Mouse (Mus musculus) heart, adult 9 months (tissue): ENCODE measurements at regions not wholly inside any gene's neighbourhood (a gene's known extent, or its start where the extent isn't known, plus 50 kb on each side); places are given as distances from the start of the nearest gene placed in this dataset.
A peak's percentile ranks its signal among the peaks of the same experiment; 100 is the strongest.

Experiments used
- DNase-seq, 2 experiments: peaks; one replicate each; pipeline ENCODE4 v3.0.0; 2022; ENCODE audit warnings: low spot score in 2 of 2

- peak; percentile 21 to 36 for DNase-seq
These were observed 1093.5 kb downstream of the Mrps31 start for GRCm38 (mm10) chr8:23504704-23505103.

- DNase-seq = no peak
These were observed 1094.1 kb downstream of the Mrps31 start for GRCm38 (mm10) chr8:23505216-23505615.

- DNase-seq = no peak
These were observed 1094.8 kb downstream of the Mrps31 start for GRCm38 (mm10) chr8:23505966-23506365.

- peak; percentile 23 to 34 for DNase-seq
These were observed 1096.5 kb downstream of the Mrps31 start for GRCm38 (mm10) chr8:23507661-23508060.

- no peak for DNase-seq
These were observed 1098.9 kb downstream of the Mrps31 start for GRCm38 (mm10) chr8:23510076-23510475.

DNA sequence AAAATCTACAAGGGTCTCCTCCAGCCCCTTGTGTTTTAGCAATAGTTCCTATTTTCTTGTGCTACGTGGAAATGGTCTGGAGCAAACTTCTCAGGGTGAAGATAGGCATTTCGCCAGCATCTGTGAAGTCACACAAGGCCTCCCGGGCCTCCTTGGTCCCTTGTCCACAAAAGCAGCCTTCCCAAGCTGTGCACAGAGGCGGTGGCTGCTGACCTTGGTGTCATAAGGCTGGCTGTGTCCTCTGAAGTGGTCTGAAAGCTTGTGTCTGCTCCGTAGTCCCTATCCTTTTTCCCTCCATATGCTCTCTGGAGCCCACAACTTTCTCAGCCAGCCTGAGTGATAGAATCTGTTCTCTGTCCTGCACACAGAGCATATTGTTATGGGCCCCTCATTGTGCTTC, 1099.4 kb downstream of the Mrps31 start:
- peak in 1 of 2 experiments; percentile 10 for DNase-seq

DNA sequence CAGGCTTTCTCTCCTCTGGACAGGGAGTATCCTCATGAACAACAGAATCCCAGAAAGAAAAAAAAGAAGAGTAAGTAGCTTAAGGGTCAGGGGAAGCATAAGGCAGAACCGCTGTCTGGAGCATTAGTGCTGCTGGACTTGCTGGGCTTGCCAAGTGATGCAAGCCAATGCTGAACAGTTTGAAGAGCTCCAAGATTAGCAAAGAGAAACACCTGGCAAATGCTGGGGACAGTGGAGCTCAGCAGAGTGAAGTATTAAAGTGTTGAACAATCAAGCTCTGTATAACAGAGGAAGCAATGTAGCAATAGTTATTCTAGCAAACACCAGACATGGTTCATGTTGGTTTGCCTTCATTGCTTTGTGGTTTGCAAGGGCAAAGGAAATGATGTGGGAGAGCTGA, 1100.1 kb downstream of the Mrps31 start:
- DNase-seq = peak; percentile 30 to 43

- DNase-seq = peak; percentile 41 to 49
These were observed 1100.6 kb downstream of the Mrps31 start for GRCm38 (mm10) chr8:23511792-23512191.

- no peak for DNase-seq
These were observed 1105.3 kb downstream of the Mrps31 start for GRCm38 (mm10) chr8:23516469-23516868.

- DNase-seq = no peak
These were observed 1120.5 kb downstream of the Mrps31 start for GRCm38 (mm10) chr8:23531551-23532142.

- DNase-seq = no peak
These were observed 1126.7 kb downstream of the Mrps31 start for GRCm38 (mm10) chr8:23537681-23538359.

GRCm38 (mm10) chr8:23553565-23554473, 1142.7 kb downstream of the Mrps31 start:
- DNase-seq = no peak

DNA sequence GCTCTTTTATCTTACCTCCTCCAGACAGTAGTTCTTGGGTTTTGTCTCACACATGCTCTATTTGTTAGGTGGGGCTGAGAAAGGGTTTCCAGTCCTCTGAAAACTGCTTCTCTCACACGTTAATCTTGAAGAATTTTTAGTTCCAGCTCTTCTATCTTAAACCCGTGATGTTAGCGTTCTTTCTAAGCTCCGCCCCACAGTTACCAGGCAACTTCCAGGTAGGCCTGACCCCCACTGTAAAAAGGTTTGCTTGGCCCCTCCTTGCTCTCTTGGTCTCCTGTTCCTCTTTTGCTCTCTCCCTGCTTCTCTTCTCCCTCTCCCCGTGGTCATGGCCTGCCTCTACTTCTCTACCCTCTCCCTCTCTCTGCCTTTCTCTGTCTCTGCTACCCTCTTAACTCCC, 1149.7 kb downstream of the Mrps31 start:
- DNase-seq = no peak

GRCm38 (mm10) chr8:23561683-23562385, 1150.7 kb downstream of the Mrps31 start:
- no peak for DNase-seq

- no peak for DNase-seq
These were observed 1151.3 kb downstream of the Mrps31 start for GRCm38 (mm10) chr8:23562504-23562903.

- DNase-seq = no peak
These were observed 1152.2 kb downstream of the Mrps31 start for GRCm38 (mm10) chr8:23563065-23564020.

DNA sequence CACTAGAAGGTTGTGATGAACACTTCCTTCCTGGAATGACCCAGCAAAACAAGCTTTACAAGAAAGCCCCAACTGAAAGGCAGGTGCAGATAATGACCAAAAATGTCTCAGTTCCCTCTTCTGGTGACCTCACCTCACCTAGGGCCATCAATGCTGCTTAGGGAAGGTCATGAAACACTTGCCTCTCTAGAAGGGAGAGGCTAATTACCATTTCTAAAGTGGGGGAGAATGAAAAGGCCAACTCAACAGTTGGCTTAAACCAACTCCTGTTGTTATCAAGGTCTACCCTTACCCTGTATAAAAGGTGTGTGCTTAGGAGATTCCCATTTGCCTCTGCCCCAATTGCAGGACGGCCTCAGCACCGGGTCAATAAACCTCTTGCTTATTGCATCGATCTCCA, 1156.7 kb downstream of the Mrps31 start:
- DNase-seq = no peak

DNA sequence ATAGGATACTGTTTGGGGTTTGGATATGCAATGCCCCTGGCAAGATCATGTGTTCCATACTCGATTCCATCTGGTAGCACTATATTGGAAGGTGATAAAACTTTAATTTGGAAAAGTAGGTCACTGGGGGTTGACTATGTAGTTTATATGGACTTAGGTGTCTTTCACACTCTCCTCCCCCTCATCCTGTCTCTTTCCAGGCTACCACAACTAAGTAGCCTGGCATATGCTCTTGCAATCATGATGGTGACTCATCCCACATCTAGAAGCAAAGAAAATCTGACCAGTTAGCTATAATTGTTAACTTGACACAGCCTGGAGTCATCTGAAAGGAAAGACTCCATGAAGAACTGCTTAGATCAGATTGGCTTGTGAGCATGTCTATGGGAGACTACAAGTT, 1154.3 kb downstream of the Adam3 start:
- DNase-seq = no peak

DNA sequence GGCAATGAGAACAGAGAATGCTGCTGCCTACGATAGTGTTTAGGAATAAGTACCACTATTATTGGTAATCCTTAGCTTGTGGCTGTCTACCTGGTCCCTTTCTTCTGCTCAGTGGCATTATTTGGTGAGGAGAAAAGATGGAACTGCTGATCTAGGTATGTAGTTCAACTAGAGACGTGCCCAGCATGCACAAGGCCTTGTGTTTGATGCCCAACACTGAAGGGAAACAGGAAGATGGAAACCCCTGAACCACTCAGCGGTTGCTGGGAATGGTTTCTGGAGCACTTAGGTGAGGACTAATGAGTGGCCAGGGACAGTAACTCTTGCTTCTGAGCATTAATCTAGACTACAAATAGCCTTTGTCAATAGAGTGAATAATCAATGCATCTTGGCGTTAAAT, 1145.5 kb downstream of the Adam3 start:
- DNase-seq = no peak

DNA sequence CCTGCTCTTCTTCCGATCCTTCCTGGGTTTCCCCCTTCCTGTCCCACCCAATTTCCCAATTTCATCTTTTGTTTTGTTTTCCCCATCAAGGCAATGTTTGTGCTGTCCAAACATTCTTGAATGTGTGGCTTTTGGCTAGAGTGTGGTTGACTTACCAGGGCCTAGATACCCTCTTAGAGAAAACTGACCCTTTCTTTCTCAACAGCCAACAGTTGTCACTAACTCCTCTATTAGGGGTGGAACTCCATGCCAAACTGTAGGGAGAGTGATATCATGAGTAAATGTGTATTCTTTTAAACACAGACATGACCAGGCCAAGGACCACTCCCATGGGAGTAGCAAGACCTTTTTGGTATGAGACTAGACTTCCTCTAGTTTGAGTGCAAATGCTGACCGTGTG, 1145.0 kb downstream of the Adam3 start:
- DNase-seq = no peak
